Mouse (Mus musculus): ENCODE results near the gene Chd5.

- TF ChIP-seq EP300 (IDR thresholded peaks at IDR 0.05; ENCODE audit: low read depth) = no peak
- no peak for TF ChIP-seq CTCF (IDR thresholded peaks at IDR 0.05; ENCODE audit: low read depth)
These were observed 48.1 kb upstream of the Chd5 start for GRCm38 (mm10) chr4:152290385-152290784.

Measured in liver, embryonic 14.5 days (tissue).